Mouse (Mus musculus) liver, embryonic 12.5 days (tissue): ENCODE measurements around the gene Clip2. TPM values are rescaled to one million over a fixed set of nuclear protein-coding genes. Genes with fewer than 3 reads are reported as not detected.
A peak's percentile ranks its signal among the peaks of the same experiment; 100 is the strongest.

Experiments
- ATAC-seq: fragments of 200-750 bp; cut with Nextera tagmentation; 2 replicates; pipeline ENCODE4 v1.8.0; 2017; ENCODE audit warnings: moderate number of reproducible peaks, mild to moderate bottlenecking, moderate library complexity
- H3K27ac ChIP-seq: fragments of 300-500 bp; sonication (generic); 2 replicates; pipeline ENCODE4 v1.5.1; 2016; ENCODE audit warnings: mild to moderate bottlenecking
- H3K27me3 ChIP-seq: fragments of 300-500 bp; sonication (generic); replicated peaks from 2 replicates; pipeline ENCODE4 v1.6.1; 2016; ENCODE audit warnings: mild to moderate bottlenecking, moderate library complexity
- H3K36me3 ChIP-seq: fragments of 300-500 bp; sonication (generic); 2 replicates; pipeline ENCODE4 v1.6.1; 2016; ENCODE audit warnings: mild to moderate bottlenecking, moderate library complexity
- H3K4me1 ChIP-seq: fragments of 300-500 bp; sonication (generic); 2 replicates; pipeline ENCODE4 v1.6.1; 2016
- H3K4me2 ChIP-seq: fragments of 300-500 bp; sonication (generic); 2 replicates; pipeline ENCODE4 v1.6.1; 2016; ENCODE audit warnings: mild to moderate bottlenecking, moderate library complexity
- H3K4me3 ChIP-seq: fragments of 300-500 bp; sonication (generic); 2 replicates; pipeline ENCODE4 v1.5.1; 2016; ENCODE audit warnings: mild to moderate bottlenecking, moderate library complexity
- H3K9ac ChIP-seq: fragments of 300-500 bp; sonication (generic); 2 replicates; pipeline ENCODE4 v1.6.1; 2016; ENCODE audit warnings: mild to moderate bottlenecking, moderate library complexity
- H3K9me3 ChIP-seq: fragments of 300-500 bp; sonication (generic); replicated peaks from 2 replicates; pipeline ENCODE4 v1.6.1; 2016; ENCODE audit warnings: mild to moderate bottlenecking, moderate library complexity
- WGBS: fragments of 180-500 bp; shearing (Covaris S2); methylation state at CpG from one replicate; pipeline ENCODE4 v1.1.7; 2016; ENCODE audit not compliant: insufficient replicate concordance; 5-methylcytosine and 5-hydroxymethylcytosine counted together
- polyA plus RNA-seq: library from polyadenylated mRNA; unstranded; fragments of >200 nt; fragmentation: Nextera tagmentation; extraction: Ambion mirVana; gene quantifications from 2 replicates; pipeline ENCODE4 v1.2.1, GENCODE M21; 2016

Clip2 gene
- polyA plus RNA-seq, 1 experiment from 2014 or later, result 1.0 TPM

- no peaks in the 10 kb centered on the region for H3K9me3 ChIP-seq
- H3K36me3 ChIP-seq, result no peaks in the 10 kb centered on the region
- no peak for ATAC-seq
- peaks cover 9% of the 10 kb centered on the region for H3K4me1 ChIP-seq
- H3K4me2 ChIP-seq, result no peak within 1 kb of the TSS
- 79% methylated on average over 7 of the region's 7 CpGs for WGBS
- 0 out of 2 replicates have a peak, but pooled peaks cover 10% of the 10 kb centered on the region for H3K27me3 ChIP-seq
- no peak within 1 kb of the TSS for H3K4me3 ChIP-seq
- H3K27ac ChIP-seq, result no peak within 1 kb of the TSS
- no peak within 1 kb of the TSS for H3K9ac ChIP-seq
Measured at GRCm38 (mm10) chr5:134560071-134560449, 7.8 kb upstream of the Clip2 start, which contains the start of gene Syna. Gene Syna (minus strand): TSS chr5:134560171.

GRCm38 (mm10) chr5:134555463-134556164 is 3.4 kb upstream of the Clip2 start:
- ATAC-seq, result no peak
- no peaks in the 10 kb centered on the region for H3K36me3 ChIP-seq
- H3K4me3 ChIP-seq, result no peak overlapping the region
- H3K9me3 ChIP-seq, result no peaks in the 10 kb centered on the region
- peaks cover 34% of the 10 kb centered on the region for H3K4me1 ChIP-seq
- H3K9ac ChIP-seq, result no peak overlapping the region
- peaks cover 42% of the 10 kb centered on the region for H3K27me3 ChIP-seq
- H3K27ac ChIP-seq, result no peak overlapping the region
- WGBS, result 13% methylated on average over 20 of the region's 20 CpGs
- peak overlapping the region; percentile 28 for H3K4me2 ChIP-seq

- H3K4me2 ChIP-seq, result no peak overlapping the region
- WGBS, result 71% methylated on average over 5 of the region's 5 CpGs
Measured at GRCm38 (mm10) chr5:134553951-134554546, 1.8 kb upstream of the Clip2 start.

GRCm38 (mm10) chr5:134551233-134552109 is 763 bp downstream of the Clip2 start:
- Histone ChIP-seq H3K4me1 (peaks cover 45% of the 10 kb centered on the region), H3K4me3 (peak overlapping the region; percentile 65), H3K9me3 (no peaks in the 10 kb centered on the region), H3K36me3 (no peaks in the 10 kb centered on the region), H3K4me2 (peak overlapping the region; percentile 88), H3K9ac (peak overlapping the region; percentile 72), H3K27ac (peak overlapping the region; percentile 70), H3K27me3 (peaks cover 47% of the 10 kb centered on the region)
- WGBS, result 6% methylated on average over 51 of the region's 52 CpGs
- no peak for ATAC-seq

More at GRCm38 (mm10) chr5:134553951-134554546, 1.8 kb upstream of the Clip2 start:
- no peak for ATAC-seq
- H3K36me3 ChIP-seq, result no peaks in the 10 kb centered on the region
- H3K4me1 ChIP-seq, result peaks cover 40% of the 10 kb centered on the region
- H3K9ac ChIP-seq, result no peak overlapping the region
- H3K9me3 ChIP-seq, result no peaks in the 10 kb centered on the region
- H3K27me3 ChIP-seq, result peaks cover 47% of the 10 kb centered on the region
- no peak overlapping the region for H3K4me3 ChIP-seq
- no peak overlapping the region for H3K27ac ChIP-seq

GRCm38 (mm10) chr5:134550836-134551232 is 1.4 kb downstream of the Clip2 start:
- H3K36me3 ChIP-seq, result no peaks in the 10 kb centered on the region
- ATAC-seq, result no peak

GRCm38 (mm10) chr5:134549640-134550168 is 2.5 kb downstream of the Clip2 start:
- peaks cover 35% of the 10 kb centered on the region for H3K27me3 ChIP-seq
- H3K4me1 ChIP-seq, result peaks cover 35% of the 10 kb centered on the region
- no peak overlapping the region for H3K4me3 ChIP-seq
- H3K27ac ChIP-seq, result no peak overlapping the region
- WGBS, result 52% methylated on average over 3 of the region's 3 CpGs
- no peak overlapping the region for H3K4me2 ChIP-seq
- no peak overlapping the region for H3K9ac ChIP-seq
- H3K9me3 ChIP-seq, result no peaks in the 10 kb centered on the region
- no peak for ATAC-seq
- no peaks in the 10 kb centered on the region for H3K36me3 ChIP-seq

More at GRCm38 (mm10) chr5:134550836-134551232, 1.4 kb downstream of the Clip2 start:
- H3K4me1 ChIP-seq, result peaks cover 44% of the 10 kb centered on the region
- peak overlapping the region; percentile 65 for H3K4me3 ChIP-seq
- no peaks in the 10 kb centered on the region for H3K9me3 ChIP-seq
- H3K4me2 ChIP-seq, result peak overlapping the region; percentile 88
- WGBS, result 22% methylated on average over 6 of the region's 6 CpGs
- peak overlapping the region; percentile 72; the same call in 1 of the 2 replicates for H3K9ac ChIP-seq
- no peak overlapping the region for H3K27ac ChIP-seq
- peaks cover 45% of the 10 kb centered on the region for H3K27me3 ChIP-seq

GRCm38 (mm10) chr5:134548306-134548705 is 3.9 kb downstream of the Clip2 start:
- Histone ChIP-seq H3K4me2 (no peak overlapping the region), H3K27me3 (peaks cover 31% of the 10 kb centered on the region), H3K27ac (no peak overlapping the region), H3K9ac (no peak overlapping the region), H3K9me3 (no peaks in the 10 kb centered on the region), H3K4me1 (peaks cover 35% of the 10 kb centered on the region), H3K36me3 (no peaks in the 10 kb centered on the region), H3K4me3 (no peak overlapping the region)
- 54% methylated on average over 5 of the region's 5 CpGs for WGBS
- no peak for ATAC-seq

GRCm38 (mm10) chr5:134546790-134547189 is 5.4 kb downstream of the Clip2 start:
- H3K27ac ChIP-seq, result no peak overlapping the region
- no peak overlapping the region for H3K9ac ChIP-seq
- H3K4me1 ChIP-seq, result peaks cover 26% of the 10 kb centered on the region
- no peaks in the 10 kb centered on the region for H3K9me3 ChIP-seq
- ATAC-seq, result no peak
- peaks cover 16% of the 10 kb centered on the region for H3K27me3 ChIP-seq
- H3K4me2 ChIP-seq, result no peak overlapping the region
- 73% methylated on average over 7 of the region's 7 CpGs for WGBS
- H3K36me3 ChIP-seq, result no peaks in the 10 kb centered on the region
- H3K4me3 ChIP-seq, result no peak overlapping the region

- Histone ChIP-seq H3K27ac (no peak overlapping the region), H3K9me3 (no peaks in the 10 kb centered on the region), H3K27me3 (peaks cover under 1% of the 10 kb centered on the region; the same call in 1 of the 2 replicates), H3K4me1 (peaks cover 23% of the 10 kb centered on the region), H3K4me3 (no peak overlapping the region), H3K36me3 (no peaks in the 10 kb centered on the region), H3K9ac (no peak overlapping the region), H3K4me2 (no peak overlapping the region)
- WGBS, result 46% methylated on average over 3 of the region's 3 CpGs
- no peak for ATAC-seq
Measured at GRCm38 (mm10) chr5:134545242-134545629, 7.0 kb downstream of the Clip2 start.

GRCm38 (mm10) chr5:134544516-134545241 is 7.6 kb downstream of the Clip2 start:
- Histone ChIP-seq H3K4me3 (no peak overlapping the region), H3K9me3 (no peaks in the 10 kb centered on the region), H3K4me1 (peaks cover 28% of the 10 kb centered on the region), H3K36me3 (no peaks in the 10 kb centered on the region), H3K4me2 (no peak overlapping the region), H3K9ac (no peak overlapping the region), H3K27me3 (no peaks in the 10 kb centered on the region), H3K27ac (no peak overlapping the region)
- 69% methylated on average over 19 of the region's 19 CpGs for WGBS
- no peak for ATAC-seq

GRCm38 (mm10) chr5:134541640-134542039 is 10.6 kb downstream of the Clip2 start:
- peaks cover 26% of the 10 kb centered on the region for H3K4me1 ChIP-seq
- H3K4me3 ChIP-seq, result no peak overlapping the region
- H3K9me3 ChIP-seq, result no peaks in the 10 kb centered on the region
- 57% methylated on average over 7 of the region's 7 CpGs for WGBS
- no peak for ATAC-seq
- no peaks in the 10 kb centered on the region for H3K27me3 ChIP-seq
- H3K4me2 ChIP-seq, result no peak overlapping the region
- H3K9ac ChIP-seq, result no peak overlapping the region
- no peaks in the 10 kb centered on the region for H3K36me3 ChIP-seq
- H3K27ac ChIP-seq, result no peak overlapping the region
